Mouse (Mus musculus) heart, embryonic 16.5 days (tissue): ENCODE data around the gene Smurf1. TPM values are rescaled to one million over a fixed set of nuclear protein-coding genes. Genes with fewer than 3 reads are reported as not detected.
A peak's percentile ranks its signal among the peaks of the same experiment; 100 is the strongest.

ENCODE experiments used
- ATAC-seq: fragments of 200-750 bp; cut with Nextera tagmentation; replicated peaks from 2 replicates; pipeline ENCODE4 v1.8.0; 2017; ENCODE audit warnings: moderate number of reproducible peaks; ENCODE audit not compliant: insufficient read depth, low FRiP score; ENCODE audit errors: extremely low read depth
- H3K27ac ChIP-seq: fragments of 300-500 bp; sonication (generic); 2 replicates; pipeline ENCODE4 v1.5.1; 2014; ENCODE audit warnings: mild to moderate bottlenecking, low read length, control low read depth, moderate library complexity
- H3K27me3 ChIP-seq: fragments of 300-500 bp; sonication (generic); 2 replicates; pipeline ENCODE4 v1.6.1; 2014; ENCODE audit warnings: low read length, mixed read lengths; ENCODE audit not compliant: control insufficient read depth, insufficient read depth
- H3K36me3 ChIP-seq: fragments of 300-500 bp; sonication (generic); 2 replicates; pipeline ENCODE4 v1.6.1; 2014; ENCODE audit not compliant: control insufficient read depth, insufficient read depth
- H3K4me1 ChIP-seq: fragments of 300-500 bp; sonication (generic); 2 replicates; pipeline ENCODE4 v1.6.1; 2014; ENCODE audit warnings: low read length, mixed read lengths; ENCODE audit not compliant: control insufficient read depth, insufficient read depth
- H3K4me2 ChIP-seq: fragments of 300-500 bp; sonication (generic); 2 replicates; pipeline ENCODE4 v1.6.1; 2014; ENCODE audit warnings: low read depth, mild to moderate bottlenecking, control low read depth, low read length
- H3K4me3 ChIP-seq: fragments of 300-500 bp; sonication (generic); 2 replicates; pipeline ENCODE4 v1.5.1; 2014; ENCODE audit warnings: mild to moderate bottlenecking, control low read depth, low read length
- H3K9ac ChIP-seq: fragments of 300-500 bp; sonication (generic); 2 replicates; pipeline ENCODE4 v1.6.1; 2014; ENCODE audit warnings: low read length, control low read depth
- H3K9me3 ChIP-seq: fragments of 300-500 bp; sonication (generic); replicated peaks from 2 replicates; pipeline ENCODE4 v1.6.1; 2016; ENCODE audit warnings: low read length; ENCODE audit not compliant: control insufficient read depth
- WGBS: fragments of 180-500 bp; shearing (Covaris S2); extraction: QIAGEN DNeasy Blood & Tissue Kit; methylation state at CpG from one replicate; pipeline ENCODE4 v1.1.7; 2014; 5-methylcytosine and 5-hydroxymethylcytosine counted together
- polyA plus RNA-seq: library from polyadenylated mRNA; unstranded; fragments of >200 nt; fragmentation: Nextera tagmentation; extraction: Ambion mirVana; gene quantifications from 2 replicates; pipeline ENCODE4 v1.2.1, GENCODE M21; 2015

The Smurf1 gene
- polyA plus RNA-seq, 1 experiment from 2014 or later = 9.3 TPM

DNA sequence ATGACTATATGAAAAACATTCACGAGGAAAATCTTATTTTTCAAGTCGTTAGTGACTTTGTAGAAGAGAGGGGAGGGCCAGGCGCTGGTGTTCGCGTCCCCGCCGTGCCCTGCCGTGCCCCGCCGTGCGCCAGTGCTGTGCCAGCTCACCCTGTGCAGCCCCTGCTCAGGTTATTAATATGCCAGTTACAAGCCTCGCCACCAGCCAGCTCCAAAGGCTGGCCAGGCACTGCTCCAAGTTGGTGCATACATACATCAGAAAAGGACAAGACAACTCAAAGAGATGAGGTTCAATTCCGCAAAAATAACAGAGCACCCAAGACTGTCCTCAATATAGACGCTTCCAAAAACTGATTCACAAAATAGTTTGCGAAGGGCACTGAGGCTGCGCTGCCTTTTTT, 51.7 kb downstream of the Smurf1 start:
- WGBS = 83% methylated on average over 16 of the region's 16 CpGs
- Histone ChIP-seq H3K27me3 (no peaks in the 10 kb centered on the region), H3K9ac (peak overlapping the region; percentile 34; the same call in 1 of the 2 replicates), H3K4me3 (no peak overlapping the region), H3K4me2 (peak overlapping the region; percentile 34; the same call in 1 of the 2 replicates), H3K27ac (no peak overlapping the region), H3K36me3 (no peaks in the 10 kb centered on the region), H3K4me1 (peaks cover 49% of the 10 kb centered on the region), H3K9me3 (no peaks in the 10 kb centered on the region)
- no peak for ATAC-seq

DNA sequence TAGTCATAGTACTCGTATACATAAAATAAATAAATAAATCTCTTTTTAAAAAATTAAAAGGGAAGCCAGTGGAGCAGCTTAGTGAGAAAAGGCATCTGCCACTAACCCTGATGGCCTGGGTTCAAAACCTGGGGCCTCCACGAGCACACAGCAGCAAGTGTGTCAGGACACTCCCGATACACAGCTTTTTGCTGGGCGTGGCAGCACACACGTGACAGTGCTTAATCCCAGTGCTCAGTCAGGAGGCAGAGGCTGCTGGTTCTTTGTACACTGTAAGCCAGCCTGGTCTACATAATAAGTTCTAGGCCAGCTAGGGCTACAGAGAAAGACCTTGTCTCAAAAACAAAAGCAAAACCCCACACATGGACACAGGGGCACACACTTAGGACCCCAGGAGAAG, 52.3 kb downstream of the Smurf1 start:
- 90% methylated on average over 5 of the region's 5 CpGs for WGBS
- no peak overlapping the region for H3K4me3 ChIP-seq
- H3K27me3 ChIP-seq = no peaks in the 10 kb centered on the region
- no peaks in the 10 kb centered on the region for H3K9me3 ChIP-seq
- peaks cover 49% of the 10 kb centered on the region for H3K4me1 ChIP-seq
- no peak overlapping the region for H3K27ac ChIP-seq
- no peaks in the 10 kb centered on the region for H3K36me3 ChIP-seq
- no peak overlapping the region for H3K4me2 ChIP-seq
- no peak overlapping the region for H3K9ac ChIP-seq
- no peak for ATAC-seq

DNA sequence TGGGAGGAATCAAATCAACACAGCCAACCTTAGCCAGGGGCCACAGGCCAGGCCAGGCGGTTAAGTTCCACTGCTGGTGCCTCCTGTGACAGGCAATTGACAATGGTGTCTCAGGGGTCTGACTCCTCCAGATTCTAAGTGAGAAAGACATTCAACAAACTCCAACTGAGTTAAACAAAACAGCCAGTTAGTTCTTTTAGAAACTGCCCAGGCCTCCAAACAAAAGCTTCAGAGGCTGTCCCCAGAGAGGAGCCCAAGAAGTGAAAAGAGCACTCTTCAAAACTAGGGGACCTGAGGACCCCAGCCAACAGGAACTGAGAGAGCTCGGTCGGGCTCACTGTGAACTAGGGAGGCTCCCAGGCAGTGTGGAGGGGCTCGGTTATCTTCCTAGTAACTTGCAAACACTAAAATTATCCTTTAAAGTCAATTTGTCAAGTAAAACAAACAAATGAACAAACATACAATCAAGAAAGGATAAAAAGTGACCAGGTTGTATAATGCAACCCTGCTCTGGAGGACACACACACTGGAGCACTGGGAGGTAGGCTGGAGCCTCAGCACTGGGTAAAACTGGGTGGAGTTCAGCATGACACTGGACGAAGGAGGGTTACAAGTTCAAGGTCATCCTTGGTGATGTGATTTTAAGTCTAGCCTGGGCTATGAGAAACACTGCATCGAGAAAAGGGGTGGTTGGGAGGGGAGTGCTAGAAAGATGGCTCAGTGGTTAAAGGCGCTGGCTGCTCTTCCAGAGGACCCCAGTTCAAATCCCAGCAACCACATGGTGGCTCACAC, 52.9 kb downstream of the Smurf1 start:
- H3K4me3 ChIP-seq = no peak overlapping the region
- H3K27ac ChIP-seq = no peak overlapping the region
- no peak overlapping the region for H3K4me2 ChIP-seq
- no peak for ATAC-seq
- no peaks in the 10 kb centered on the region for H3K9me3 ChIP-seq
- H3K27me3 ChIP-seq = no peaks in the 10 kb centered on the region
- H3K9ac ChIP-seq = no peak overlapping the region
- H3K36me3 ChIP-seq = no peaks in the 10 kb centered on the region
- peaks cover 49% of the 10 kb centered on the region for H3K4me1 ChIP-seq
- WGBS = 76% methylated on average over 7 of the region's 7 CpGs

DNA sequence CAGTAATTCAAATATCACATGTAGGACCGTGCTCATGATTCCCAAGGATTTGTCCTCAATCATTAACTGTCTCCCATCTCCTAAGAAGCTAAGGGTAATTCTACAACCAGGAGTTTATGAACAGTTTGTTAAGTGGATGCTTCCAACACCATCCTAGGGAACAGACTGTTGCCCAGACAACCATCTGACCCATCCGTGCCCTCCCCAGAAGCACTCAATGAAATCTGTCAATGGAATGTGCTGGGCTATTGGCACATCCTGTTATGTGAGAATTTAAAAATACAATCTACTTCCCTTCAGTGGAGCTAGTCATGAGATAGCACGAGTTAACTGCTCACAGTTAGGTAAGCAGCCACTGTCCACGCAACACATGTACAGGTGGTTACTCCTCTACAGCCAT, 56.1 kb downstream of the Smurf1 start:
- H3K27ac ChIP-seq = no peak overlapping the region
- WGBS = 60% methylated on average over 4 of the region's 4 CpGs
- H3K36me3 ChIP-seq = no peaks in the 10 kb centered on the region
- peaks cover 33% of the 10 kb centered on the region for H3K4me1 ChIP-seq
- H3K9ac ChIP-seq = no peak overlapping the region
- H3K4me2 ChIP-seq = no peak overlapping the region
- no peak overlapping the region for H3K4me3 ChIP-seq
- ATAC-seq = 0 out of 2 replicates have a peak, but pooled peaks have one; percentile 29
- no peaks in the 10 kb centered on the region for H3K9me3 ChIP-seq
- no peaks in the 10 kb centered on the region for H3K27me3 ChIP-seq

DNA sequence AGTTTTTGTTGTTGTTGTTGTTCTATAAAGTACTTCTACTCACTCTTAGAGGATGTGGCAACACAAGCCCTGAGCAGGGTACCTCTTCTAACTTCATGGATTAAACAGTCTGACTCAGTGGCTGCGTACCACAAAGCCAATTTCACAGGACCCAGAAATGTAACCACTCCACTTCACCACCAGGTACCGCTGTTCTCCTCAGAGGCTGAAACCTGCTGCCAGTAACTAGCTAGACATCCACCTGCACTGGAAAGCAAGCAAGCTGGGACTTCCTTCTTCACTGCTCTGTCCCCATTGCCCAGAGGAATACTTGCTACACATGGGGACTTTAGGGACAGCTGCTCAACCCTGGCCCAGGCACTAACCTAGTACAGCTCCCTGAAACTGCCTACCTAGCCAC, 58.1 kb downstream of the Smurf1 start:
- no peaks in the 10 kb centered on the region for H3K36me3 ChIP-seq
- no peaks in the 10 kb centered on the region for H3K27me3 ChIP-seq
- H3K9ac ChIP-seq = no peak overlapping the region
- H3K9me3 ChIP-seq = no peaks in the 10 kb centered on the region
- no peak for ATAC-seq
- H3K4me2 ChIP-seq = no peak overlapping the region
- H3K4me1 ChIP-seq = peaks cover 19% of the 10 kb centered on the region
- H3K4me3 ChIP-seq = no peak overlapping the region
- no peak overlapping the region for H3K27ac ChIP-seq
- WGBS = 79% methylated on average over 2 of the region's 2 CpGs

DNA sequence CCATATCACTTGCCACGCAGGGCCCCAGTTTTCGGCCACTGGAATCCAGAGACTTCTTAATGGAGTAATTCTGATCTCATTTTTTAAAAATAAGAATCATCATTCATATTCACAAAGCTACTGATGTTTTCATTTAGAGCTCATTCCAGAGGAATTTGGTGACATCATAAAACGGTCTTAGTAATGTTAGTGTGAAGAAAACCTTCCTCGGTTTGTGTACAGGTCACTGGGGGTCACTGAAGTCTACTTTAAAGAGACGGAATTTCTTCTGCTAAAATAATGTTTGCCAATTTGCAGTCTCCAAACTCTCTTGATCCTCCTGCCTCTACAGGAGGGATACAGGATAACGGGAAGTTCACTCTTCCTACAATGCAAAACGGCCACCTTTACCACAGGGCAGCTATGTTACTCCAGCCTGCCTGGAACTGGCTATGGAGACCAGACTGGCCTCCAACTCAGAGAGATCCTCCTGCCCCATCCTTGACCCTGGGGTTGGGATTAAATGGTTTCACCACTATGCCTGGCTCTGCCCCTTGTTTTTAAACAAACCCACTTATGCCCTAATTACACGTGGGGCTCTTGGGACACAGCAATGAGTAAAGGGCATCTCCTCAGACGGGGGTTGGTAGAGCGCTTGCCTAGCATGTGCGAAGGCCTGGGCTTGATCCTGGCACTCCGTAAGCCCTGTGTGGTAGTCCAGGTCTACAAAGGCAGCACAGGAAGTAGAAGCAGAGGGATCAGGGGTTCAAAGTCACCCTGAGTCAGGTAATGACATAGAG, 61.1 kb downstream of the Smurf1 start:
- ATAC-seq = no peak
- no peaks in the 10 kb centered on the region for H3K27me3 ChIP-seq
- H3K4me1 ChIP-seq = peaks cover 4% of the 10 kb centered on the region
- WGBS = 74% methylated on average over 12 of the region's 12 CpGs
- H3K27ac ChIP-seq = no peak overlapping the region
- no peaks in the 10 kb centered on the region for H3K9me3 ChIP-seq
- H3K36me3 ChIP-seq = peaks cover 12% of the 10 kb centered on the region; the same call in 1 of the 2 replicates
- H3K4me2 ChIP-seq = no peak overlapping the region
- no peak overlapping the region for H3K4me3 ChIP-seq
- H3K9ac ChIP-seq = no peak overlapping the region

DNA sequence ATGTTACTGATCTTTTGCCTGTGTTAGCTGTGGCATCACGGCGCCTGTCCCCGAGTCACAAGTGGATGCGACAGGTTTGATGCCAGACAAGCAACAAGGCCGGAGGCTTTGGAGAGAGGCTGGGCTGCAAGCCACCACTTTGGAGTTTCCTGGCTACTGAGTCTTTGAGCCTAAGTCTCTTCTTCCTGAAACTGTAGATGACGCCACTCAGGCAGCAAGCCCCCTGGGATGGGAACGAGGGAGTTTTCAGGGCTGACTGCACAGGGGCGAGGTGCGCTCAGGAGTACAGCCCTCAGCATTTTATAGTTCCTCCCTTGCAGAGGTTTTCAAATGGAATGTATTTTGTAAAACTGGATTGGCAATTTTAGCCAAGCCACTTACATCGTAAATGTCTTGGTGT, 63.9 kb downstream of the Smurf1 start:
- Histone ChIP-seq H3K4me1 (peaks cover 22% of the 10 kb centered on the region), H3K36me3 (peaks cover 12% of the 10 kb centered on the region; the same call in 1 of the 2 replicates), H3K4me2 (no peak overlapping the region), H3K9me3 (no peaks in the 10 kb centered on the region), H3K27ac (no peak overlapping the region), H3K9ac (no peak overlapping the region), H3K4me3 (no peak overlapping the region), H3K27me3 (no peaks in the 10 kb centered on the region)
- ATAC-seq = no peak
- WGBS = 78% methylated on average over 10 of the region's 10 CpGs

DNA sequence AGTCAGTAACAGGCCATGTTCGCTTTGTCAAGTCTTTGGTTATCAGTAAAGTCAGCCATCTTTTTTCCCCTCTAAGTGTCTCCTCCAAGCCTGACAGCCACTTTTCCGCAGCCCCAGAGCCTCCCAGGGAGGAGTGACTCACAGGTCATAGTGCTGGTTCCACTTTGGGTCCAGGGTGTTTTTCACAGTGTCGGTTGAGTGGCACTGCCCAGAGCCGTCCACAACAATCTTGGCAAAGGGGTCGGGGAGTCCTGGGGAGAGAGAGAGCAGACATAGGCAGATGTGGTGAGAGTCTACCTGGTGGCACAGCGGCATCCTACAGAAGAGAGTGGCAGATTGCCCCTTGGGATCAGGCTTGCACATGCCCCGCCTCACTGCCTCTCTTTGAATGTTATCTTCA, 64.6 kb downstream of the Smurf1 start:
- no peaks in the 10 kb centered on the region for H3K9me3 ChIP-seq
- H3K27me3 ChIP-seq = no peaks in the 10 kb centered on the region
- no peak overlapping the region for H3K27ac ChIP-seq
- peaks cover 16% of the 10 kb centered on the region for H3K36me3 ChIP-seq
- peaks cover 22% of the 10 kb centered on the region for H3K4me1 ChIP-seq
- no peak overlapping the region for H3K4me2 ChIP-seq
- WGBS = 73% methylated on average over 7 of the region's 7 CpGs
- no peak overlapping the region for H3K4me3 ChIP-seq
- no peak overlapping the region for H3K9ac ChIP-seq
- no peak for ATAC-seq

DNA sequence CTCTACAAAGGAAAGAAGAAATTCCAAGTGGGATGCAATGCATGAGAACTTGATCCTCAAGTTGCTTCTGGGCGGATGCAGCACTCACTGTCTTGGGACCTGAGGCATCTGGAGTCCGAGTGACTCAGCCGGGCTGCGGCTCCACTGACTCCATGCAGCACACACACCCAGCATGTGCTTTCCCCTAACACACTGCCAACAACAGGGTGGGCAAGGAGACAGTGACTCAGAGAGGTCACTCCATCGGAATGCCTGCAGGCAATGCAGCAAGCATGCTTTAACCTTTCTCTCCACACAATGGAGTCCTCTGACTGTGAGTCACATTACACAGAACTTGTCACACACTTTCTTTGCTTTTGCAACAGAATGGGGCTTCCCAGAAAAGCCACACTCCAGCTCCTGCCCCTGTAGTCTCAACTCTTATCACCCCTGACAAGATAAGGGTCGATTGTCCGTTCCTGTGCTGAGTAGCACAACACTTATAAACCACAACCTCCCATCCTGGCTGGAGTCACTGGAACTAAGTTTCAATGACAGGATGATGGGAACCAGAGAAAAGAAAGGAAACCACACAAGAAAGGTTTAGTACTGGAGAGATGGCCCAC, 67.1 kb downstream of the Smurf1 start:
- H3K4me1 ChIP-seq = peaks cover 20% of the 10 kb centered on the region
- peak; percentile 86 for ATAC-seq

More for the DNA sequence above, 67.1 kb downstream of the Smurf1 start:
- Histone ChIP-seq H3K36me3 (peaks cover 26% of the 10 kb centered on the region), H3K4me3 (no peak overlapping the region), H3K9ac (no peak overlapping the region), H3K27me3 (no peaks in the 10 kb centered on the region), H3K4me2 (no peak overlapping the region), H3K9me3 (no peaks in the 10 kb centered on the region), H3K27ac (peak overlapping the region; percentile 33)
- 12% methylated on average over 7 of the region's 7 CpGs for WGBS
